Mouse (Mus musculus) heart, embryonic 15.5 days (tissue): ENCODE measurements around the gene Clrn3. TPM values are rescaled to one million over a fixed set of nuclear protein-coding genes. Genes with fewer than 3 reads are reported as not detected.

Source experiments
- ATAC-seq: fragments of 200-750 bp; cut with Nextera tagmentation; replicated peaks from 2 replicates; pipeline ENCODE4 v1.8.0; 2017; ENCODE audit warnings: low read depth, moderate TSS enrichment; ENCODE audit not compliant: insufficient number of reproducible peaks, insufficient read depth, low FRiP score
- H3K27ac ChIP-seq: fragments of 300-500 bp; sonication (generic); 2 replicates; pipeline ENCODE4 v1.5.1; 2015; ENCODE audit warnings: mild to moderate bottlenecking, inconsistent platforms
- H3K27me3 ChIP-seq: fragments of 300-500 bp; sonication (generic); 2 replicates; pipeline ENCODE4 v1.6.1; 2015; ENCODE audit warnings: inconsistent platforms
- H3K36me3 ChIP-seq: fragments of 300-500 bp; sonication (generic); 2 replicates; pipeline ENCODE4 v1.6.1; 2015; ENCODE audit warnings: mild to moderate bottlenecking, inconsistent platforms
- H3K4me1 ChIP-seq: fragments of 300-500 bp; sonication (generic); replicated peaks from 2 replicates; pipeline ENCODE4 v1.6.1; 2015; ENCODE audit warnings: inconsistent platforms
- H3K4me2 ChIP-seq: fragments of 300-500 bp; sonication (generic); 2 replicates; pipeline ENCODE4 v1.6.1; 2015; ENCODE audit warnings: inconsistent platforms, mild to moderate bottlenecking, moderate library complexity
- H3K4me3 ChIP-seq: fragments of 300-500 bp; sonication (generic); 2 replicates; pipeline ENCODE4 v1.5.1; 2015; ENCODE audit warnings: mild to moderate bottlenecking, inconsistent platforms
- H3K9ac ChIP-seq: fragments of 300-500 bp; sonication (generic); 2 replicates; pipeline ENCODE4 v1.6.1; 2015; ENCODE audit warnings: mild to moderate bottlenecking, inconsistent platforms
- H3K9me3 ChIP-seq: fragments of 300-500 bp; sonication (generic); replicated peaks from 2 replicates; pipeline ENCODE4 v1.6.1; 2016; ENCODE audit warnings: inconsistent platforms
- WGBS: fragments of 180-500 bp; shearing (Covaris S2); methylation state at CpG from one replicate; pipeline ENCODE4 v1.1.7; 2015; ENCODE audit warnings: mixed read lengths; 5-methylcytosine and 5-hydroxymethylcytosine counted together
- polyA plus RNA-seq: library from polyadenylated mRNA; unstranded; fragments of >200 nt; fragmentation: Nextera tagmentation; extraction: Ambion mirVana; gene quantifications from 2 replicates; pipeline ENCODE4 v1.2.1, GENCODE M21; 2015

Gene Clrn3
- polyA plus RNA-seq, 1 experiment from 2014 or later: not detected

- H3K9ac ChIP-seq: no peak overlapping the region
- ATAC-seq: no peak; the same call in 1 of the 2 replicates
- WGBS: 31% methylated on average over 12 of the region's 12 CpGs
These were observed 42.6 kb downstream of the Clrn3 start for GRCm38 (mm10) chr7:135485796-135486410.

GRCm38 (mm10) chr7:135485116-135485795 lies 43.2 kb downstream of the Clrn3 start:
- ATAC-seq: no peak
- 13% methylated on average over 10 of the region's 10 CpGs for WGBS
- no peak overlapping the region for H3K27ac ChIP-seq
- H3K4me2 ChIP-seq: no peak overlapping the region
- H3K9ac ChIP-seq: no peak overlapping the region
- no peaks in the 10 kb centered on the region for H3K4me1 ChIP-seq
- no peaks in the 10 kb centered on the region for H3K9me3 ChIP-seq
- no peaks in the 10 kb centered on the region for H3K36me3 ChIP-seq
- no peak overlapping the region for H3K4me3 ChIP-seq
- H3K27me3 ChIP-seq: peaks cover 14% of the 10 kb centered on the region

More at GRCm38 (mm10) chr7:135485796-135486410, 42.6 kb downstream of the Clrn3 start:
- H3K36me3 ChIP-seq: no peaks in the 10 kb centered on the region
- H3K27me3 ChIP-seq: peaks cover 14% of the 10 kb centered on the region
- H3K9me3 ChIP-seq: no peaks in the 10 kb centered on the region
- no peak overlapping the region for H3K27ac ChIP-seq
- no peak overlapping the region for H3K4me2 ChIP-seq
- no peaks in the 10 kb centered on the region for H3K4me1 ChIP-seq
- H3K4me3 ChIP-seq: no peak overlapping the region

GRCm38 (mm10) chr7:135484341-135484740 lies 44.1 kb downstream of the Clrn3 start:
- peaks cover 14% of the 10 kb centered on the region for H3K27me3 ChIP-seq

GRCm38 (mm10) chr7:135483751-135484150 lies 44.7 kb downstream of the Clrn3 start:
- WGBS: 38% methylated on average over 6 of the region's 6 CpGs
- peaks cover 9% of the 10 kb centered on the region for H3K4me1 ChIP-seq
- no peak for ATAC-seq

More at GRCm38 (mm10) chr7:135484341-135484740, 44.1 kb downstream of the Clrn3 start:
- 46% methylated on average over 11 of the region's 11 CpGs for WGBS
- no peak overlapping the region for H3K27ac ChIP-seq
- H3K4me2 ChIP-seq: no peak overlapping the region
- H3K4me1 ChIP-seq: peaks cover 6% of the 10 kb centered on the region
- H3K9me3 ChIP-seq: no peaks in the 10 kb centered on the region
- ATAC-seq: no peak
- no peak overlapping the region for H3K4me3 ChIP-seq
- no peaks in the 10 kb centered on the region for H3K36me3 ChIP-seq
- H3K9ac ChIP-seq: no peak overlapping the region

GRCm38 (mm10) chr7:135481150-135481549 lies 47.3 kb downstream of the Clrn3 start:
- Histone ChIP-seq H3K9ac (no peak overlapping the region), H3K36me3 (no peaks in the 10 kb centered on the region), H3K4me3 (no peak overlapping the region), H3K27me3 (peaks cover 12% of the 10 kb centered on the region), H3K4me1 (peaks cover 9% of the 10 kb centered on the region), H3K4me2 (no peak overlapping the region), H3K27ac (no peak overlapping the region), H3K9me3 (no peaks in the 10 kb centered on the region)
- WGBS: 45% methylated on average over 7 of the region's 7 CpGs
- ATAC-seq: no peak

More at GRCm38 (mm10) chr7:135483751-135484150, 44.7 kb downstream of the Clrn3 start:
- Histone ChIP-seq H3K9me3 (no peaks in the 10 kb centered on the region), H3K36me3 (no peaks in the 10 kb centered on the region), H3K4me3 (no peak overlapping the region), H3K9ac (no peak overlapping the region), H3K27me3 (peaks cover 14% of the 10 kb centered on the region), H3K4me2 (no peak overlapping the region), H3K27ac (no peak overlapping the region)

GRCm38 (mm10) chr7:135479912-135480311 lies 48.5 kb downstream of the Clrn3 start:
- WGBS: 59% methylated on average over 6 of the region's 6 CpGs
- Histone ChIP-seq H3K4me1 (peaks cover 9% of the 10 kb centered on the region), H3K4me3 (no peak overlapping the region), H3K27ac (no peak overlapping the region), H3K9me3 (no peaks in the 10 kb centered on the region), H3K4me2 (no peak overlapping the region), H3K9ac (no peak overlapping the region), H3K27me3 (peaks cover 9% of the 10 kb centered on the region), H3K36me3 (no peaks in the 10 kb centered on the region)
- ATAC-seq: no peak

- no peak overlapping the region for H3K4me2 ChIP-seq
These were observed 49.1 kb downstream of the Clrn3 start for GRCm38 (mm10) chr7:135479322-135479880.

GRCm38 (mm10) chr7:135477256-135477655 lies 51.2 kb downstream of the Clrn3 start:
- Histone ChIP-seq H3K4me3 (no peak overlapping the region), H3K27ac (no peak overlapping the region), H3K36me3 (no peaks in the 10 kb centered on the region), H3K9me3 (no peaks in the 10 kb centered on the region), H3K9ac (no peak overlapping the region), H3K27me3 (no peaks in the 10 kb centered on the region), H3K4me2 (no peak overlapping the region), H3K4me1 (peaks cover 9% of the 10 kb centered on the region)
- 57% methylated on average over 5 of the region's 5 CpGs for WGBS
- ATAC-seq: no peak

More at GRCm38 (mm10) chr7:135479322-135479880, 49.1 kb downstream of the Clrn3 start:
- no peak overlapping the region for H3K4me3 ChIP-seq
- no peaks in the 10 kb centered on the region for H3K36me3 ChIP-seq
- no peak overlapping the region for H3K27ac ChIP-seq
- H3K27me3 ChIP-seq: peaks cover 9% of the 10 kb centered on the region
- no peak overlapping the region for H3K9ac ChIP-seq
- peaks cover 9% of the 10 kb centered on the region for H3K4me1 ChIP-seq
- no peak; the same call in 1 of the 2 replicates for ATAC-seq
- 43% methylated on average over 10 of the region's 10 CpGs for WGBS
- H3K9me3 ChIP-seq: no peaks in the 10 kb centered on the region

GRCm38 (mm10) chr7:135475981-135476380 lies 52.5 kb downstream of the Clrn3 start:
- WGBS: 55% methylated on average over 8 of the region's 8 CpGs
- Histone ChIP-seq H3K4me2 (no peak overlapping the region), H3K27ac (no peak overlapping the region), H3K4me3 (no peak overlapping the region), H3K9me3 (no peaks in the 10 kb centered on the region), H3K4me1 (peaks cover 9% of the 10 kb centered on the region), H3K9ac (no peak overlapping the region), H3K36me3 (no peaks in the 10 kb centered on the region), H3K27me3 (no peaks in the 10 kb centered on the region)
- ATAC-seq: no peak

GRCm38 (mm10) chr7:135470319-135470718 lies 58.1 kb downstream of the Clrn3 start:
- no peak overlapping the region for H3K9ac ChIP-seq
- H3K4me3 ChIP-seq: no peak overlapping the region
- no peak for ATAC-seq
- no peak overlapping the region for H3K27ac ChIP-seq
- H3K36me3 ChIP-seq: no peaks in the 10 kb centered on the region
- WGBS: 84% methylated on average over 5 of the region's 5 CpGs
- H3K9me3 ChIP-seq: no peaks in the 10 kb centered on the region
- no peaks in the 10 kb centered on the region for H3K4me1 ChIP-seq
- peaks cover 5% of the 10 kb centered on the region; the same call in 1 of the 2 replicates for H3K27me3 ChIP-seq
- no peak overlapping the region for H3K4me2 ChIP-seq

GRCm38 (mm10) chr7:135468631-135469030 lies 59.8 kb downstream of the Clrn3 start:
- Histone ChIP-seq H3K9ac (no peak overlapping the region), H3K36me3 (no peaks in the 10 kb centered on the region), H3K4me1 (no peaks in the 10 kb centered on the region), H3K27ac (no peak overlapping the region), H3K4me2 (no peak overlapping the region), H3K9me3 (no peaks in the 10 kb centered on the region), H3K27me3 (peaks cover 5% of the 10 kb centered on the region; the same call in 1 of the 2 replicates), H3K4me3 (no peak overlapping the region)
- no peak for ATAC-seq
- 32% methylated on average over 7 of the region's 7 CpGs for WGBS
